Mouse (Mus musculus) hindbrain, embryonic 10.5 days (tissue): ENCODE results near the gene Clca3a1. TPM values are rescaled to one million over a fixed set of nuclear protein-coding genes. Genes with fewer than 3 reads are reported as not detected.
"Not testable (repeated sequence)": the region's sequence is repeated elsewhere in the genome, so short reads cannot be mapped to it uniquely, and the experiment has no call there.

Source experiments
- DNase-seq: peaks from one replicate; pipeline ENCODE4 v3.0.0-alpha.2; 2017; ENCODE audit warnings: low spot score
- H3K27ac ChIP-seq: fragments of 300-500 bp; sonication (generic); 2 replicates; pipeline ENCODE4 v1.5.1; 2016; ENCODE audit warnings: mild to moderate bottlenecking, moderate library complexity
- H3K27me3 ChIP-seq: fragments of 300-500 bp; sonication (generic); 2 replicates; pipeline ENCODE4 v1.6.1; 2016; ENCODE audit warnings: mild to moderate bottlenecking; ENCODE audit not compliant: poor library complexity, insufficient read depth, severe bottlenecking
- H3K36me3 ChIP-seq: fragments of 300-500 bp; sonication (generic); 2 replicates; pipeline ENCODE4 v1.6.1; 2016; ENCODE audit warnings: mild to moderate bottlenecking, moderate library complexity
- H3K4me1 ChIP-seq: fragments of 300-500 bp; sonication (generic); replicated peaks from 2 replicates; pipeline ENCODE4 v1.6.1; 2016; ENCODE audit warnings: mild to moderate bottlenecking
- H3K4me3 ChIP-seq: fragments of 300-500 bp; sonication (generic); 2 replicates; pipeline ENCODE4 v1.5.1; 2016; ENCODE audit warnings: mild to moderate bottlenecking, moderate library complexity
- H3K9me3 ChIP-seq: fragments of 300-500 bp; sonication (generic); 2 replicates; pipeline ENCODE4 v1.6.1; 2016; ENCODE audit warnings: mild to moderate bottlenecking, moderate library complexity
- WGBS: fragments of 180-500 bp; shearing (Covaris S2); methylation state at CpG from one replicate; pipeline ENCODE4 v1.1.7; 2016; 5-methylcytosine and 5-hydroxymethylcytosine counted together
- polyA plus RNA-seq: library from polyadenylated mRNA; unstranded; fragments of >200 nt; fragmentation: Nextera tagmentation; extraction: Ambion mirVana; gene quantifications from 2 replicates; pipeline ENCODE4 v1.2.1, GENCODE M21; 2016

Gene Clca3a1
- polyA plus RNA-seq, result not detected in 2 replicates

GRCm38 (mm10) chr3:144760592-144761309 lies at the start of gene Clca3a1:
Gene Clca3a1 (minus strand): TSS chr3:144760977.
- Histone ChIP-seq H3K27me3 (no peaks in the 10 kb centered on the region), H3K4me1 (no peaks in the 10 kb centered on the region), H3K9me3 (no peaks in the 10 kb centered on the region), H3K36me3 (no peaks in the 10 kb centered on the region), H3K4me3 (no peak within 1 kb of the TSS), H3K27ac (no peak within 1 kb of the TSS)
- DNase-seq, result no peak
- 84% methylated on average over 11 of the region's 11 CpGs for WGBS

DNA sequence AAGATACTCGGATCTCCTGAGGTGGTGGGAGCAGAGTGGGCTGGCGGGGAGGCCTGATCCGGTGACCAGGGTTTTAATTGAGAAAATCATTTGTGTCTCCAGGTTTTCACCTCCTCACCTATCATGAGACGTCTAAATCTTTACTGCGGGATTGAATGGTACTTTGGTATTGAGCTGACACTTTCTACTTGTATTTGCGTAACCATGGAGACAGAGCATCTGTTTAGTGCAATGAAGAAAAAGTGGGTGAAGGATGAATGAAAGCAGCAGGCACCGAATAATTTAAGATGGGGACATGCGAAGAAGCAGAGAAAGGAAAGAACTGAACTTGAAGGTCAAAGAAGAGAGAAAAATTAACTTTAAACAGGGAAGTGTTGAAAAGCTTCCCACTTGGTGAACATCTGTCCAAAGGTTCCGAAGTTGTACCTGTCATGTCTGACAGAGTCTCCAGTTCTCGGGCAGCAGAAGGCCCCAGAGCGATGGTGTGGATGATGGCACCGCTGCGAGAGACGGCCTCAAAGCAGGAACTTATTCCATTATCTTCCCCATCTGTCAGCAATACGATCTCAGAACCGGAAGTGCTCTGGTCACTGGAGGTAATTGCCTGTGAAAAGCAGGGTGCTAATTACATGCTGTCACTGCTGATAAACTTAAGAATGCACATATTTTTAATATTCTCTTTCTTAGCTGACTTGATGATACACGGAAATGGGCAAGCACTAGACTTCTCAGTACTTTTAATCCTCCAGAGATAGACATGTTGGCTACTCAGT lies 47.6 kb upstream of the Clca3a1 start:
- H3K4me1 ChIP-seq, H3K4me3 ChIP-seq, H3K36me3 ChIP-seq, H3K9me3 ChIP-seq, H3K27me3 ChIP-seq, DNase-seq, H3K27ac ChIP-seq: not testable (repeated sequence)
- WGBS, result 75% methylated on average over 16 of the region's 17 CpGs

- H3K9me3 ChIP-seq, result not testable (repeated sequence)
Measured at GRCm38 (mm10) chr3:144806626-144807025, 45.8 kb upstream of the Clca3a1 start.

GRCm38 (mm10) chr3:144801861-144802260 lies 41.1 kb upstream of the Clca3a1 start:
- peak; percentile 56 for DNase-seq
- Histone ChIP-seq H3K9me3 (no peaks in the 10 kb centered on the region), H3K36me3 (no peaks in the 10 kb centered on the region), H3K4me3 (no peak overlapping the region), H3K27me3 (no peaks in the 10 kb centered on the region), H3K27ac (no peak overlapping the region), H3K4me1 (no peaks in the 10 kb centered on the region)
- 33% methylated on average over 8 of the region's 8 CpGs for WGBS

More at GRCm38 (mm10) chr3:144806626-144807025, 45.8 kb upstream of the Clca3a1 start:
- DNase-seq, H3K36me3 ChIP-seq, H3K4me3 ChIP-seq, H3K27me3 ChIP-seq, H3K27ac ChIP-seq, H3K4me1 ChIP-seq: not testable (repeated sequence)
- 82% methylated on average over 2 of the region's 2 CpGs for WGBS

DNA sequence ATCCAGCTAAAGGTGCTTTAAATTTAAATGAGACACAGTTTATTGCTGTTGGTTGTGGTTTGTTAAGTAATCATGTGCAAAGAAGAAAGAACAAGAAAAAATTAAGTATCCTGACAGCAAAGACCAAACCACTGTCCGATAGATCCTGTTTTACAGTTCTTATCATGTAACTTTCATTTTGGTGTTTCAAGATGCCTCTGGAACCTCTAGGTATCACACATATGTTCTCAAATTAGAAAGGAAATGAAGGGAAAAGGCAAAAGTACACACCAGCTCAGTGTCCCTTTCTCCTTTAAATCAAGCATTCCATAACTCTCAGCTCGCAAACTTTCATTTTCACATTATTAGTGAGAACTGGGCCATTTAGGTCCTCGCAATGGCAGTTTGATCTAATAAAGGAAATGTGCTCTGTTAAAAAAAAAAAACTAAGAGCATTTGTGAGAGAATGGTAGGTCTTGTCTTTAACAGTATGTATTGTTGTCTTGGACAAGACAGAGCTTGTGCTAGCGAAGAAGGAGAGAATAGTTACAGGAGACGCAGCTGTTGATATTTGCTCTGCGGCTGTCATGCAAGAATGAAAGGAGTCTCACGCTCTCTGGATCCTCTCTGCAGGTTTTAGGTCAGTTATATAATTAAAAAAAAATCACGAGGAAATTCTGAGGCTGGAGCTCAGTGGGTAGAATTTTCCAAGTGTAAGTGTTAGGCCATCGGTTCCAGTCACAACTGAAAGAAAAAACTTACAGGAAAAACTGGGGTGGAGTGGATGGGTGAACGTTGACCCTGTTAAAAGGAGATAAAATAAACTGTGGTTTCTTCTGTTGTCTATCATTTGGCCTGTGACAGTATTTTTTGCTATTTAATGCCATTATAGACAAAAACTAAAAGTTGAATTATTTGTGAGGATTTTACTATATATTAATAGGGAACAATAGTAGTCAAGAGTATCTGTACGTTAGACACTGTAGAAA lies 24.7 kb upstream of the Clca3a1 start:
- 86% methylated on average over 11 of the region's 11 CpGs for WGBS

DNA sequence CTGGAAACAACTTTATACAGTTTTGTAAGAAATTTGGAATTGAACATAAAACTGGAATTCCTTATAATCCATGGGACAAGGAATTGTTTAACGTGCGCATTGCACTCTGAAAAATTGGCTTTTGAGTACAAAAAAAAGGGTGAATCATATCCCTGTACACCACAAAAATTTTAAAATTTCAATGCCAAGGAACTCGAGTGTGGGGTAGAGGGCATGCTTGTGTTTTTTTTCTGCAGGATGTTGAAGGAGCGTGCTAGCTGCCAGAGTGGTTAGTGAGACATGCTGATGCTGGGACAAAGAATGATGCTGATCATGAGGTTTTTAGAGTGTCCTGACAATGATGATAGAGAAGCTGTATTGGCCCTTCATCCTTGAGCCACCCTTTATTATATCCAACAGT lies 4.4 kb upstream of the Clca3a1 start:
- DNase-seq, result no peak
- H3K4me1 ChIP-seq, result no peaks in the 10 kb centered on the region
- 93% methylated on average over 4 of the region's 4 CpGs for WGBS
- H3K36me3 ChIP-seq, result no peaks in the 10 kb centered on the region
- no peak overlapping the region for H3K27ac ChIP-seq
- H3K27me3 ChIP-seq, result no peaks in the 10 kb centered on the region
- no peaks in the 10 kb centered on the region for H3K9me3 ChIP-seq
- no peak overlapping the region for H3K4me3 ChIP-seq

More for the DNA sequence above, 24.7 kb upstream of the Clca3a1 start:
- Histone ChIP-seq H3K4me1 (no peaks in the 10 kb centered on the region), H3K27ac (no peak overlapping the region), H3K36me3 (no peaks in the 10 kb centered on the region), H3K27me3 (no peaks in the 10 kb centered on the region), H3K4me3 (no peak overlapping the region), H3K9me3 (no peaks in the 10 kb centered on the region)
- no peak for DNase-seq

DNA sequence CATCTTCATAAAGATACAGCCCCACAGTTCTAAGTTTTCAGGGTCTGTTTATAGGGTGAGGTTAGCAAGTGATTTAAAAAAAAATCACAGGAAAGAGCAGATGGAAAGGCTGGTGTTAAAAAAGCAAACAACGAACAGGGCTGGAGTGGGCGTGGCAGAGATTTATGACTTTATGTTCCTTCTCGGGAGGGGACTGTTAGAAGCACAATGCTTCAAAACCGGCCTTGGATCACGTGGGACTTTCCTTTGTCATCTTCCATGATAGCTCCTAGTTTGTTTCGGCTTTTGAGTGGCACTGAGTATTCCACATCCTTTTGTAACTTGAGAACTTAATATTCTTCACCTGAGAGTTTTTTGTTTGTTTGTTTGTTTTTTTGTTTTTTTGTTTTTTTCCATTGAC lies 677 bp upstream of the Clca3a1 start:
- no peak overlapping the region for H3K4me3 ChIP-seq

GRCm38 (mm10) chr3:144759719-144760118 lies 1.1 kb downstream of the Clca3a1 start:
- no peaks in the 10 kb centered on the region for H3K9me3 ChIP-seq
- no peaks in the 10 kb centered on the region for H3K27me3 ChIP-seq
- H3K4me1 ChIP-seq, result no peaks in the 10 kb centered on the region
- no peaks in the 10 kb centered on the region for H3K36me3 ChIP-seq
- WGBS, result 88% methylated on average over 3 of the region's 3 CpGs
- DNase-seq, result no peak
- no peak overlapping the region for H3K27ac ChIP-seq
- H3K4me3 ChIP-seq, result no peak overlapping the region

More for the DNA sequence above, 677 bp upstream of the Clca3a1 start:
- 77% methylated on average over 6 of the region's 6 CpGs for WGBS
- no peak for DNase-seq
- Histone ChIP-seq H3K36me3 (no peaks in the 10 kb centered on the region), H3K9me3 (no peaks in the 10 kb centered on the region), H3K27me3 (no peaks in the 10 kb centered on the region), H3K27ac (no peak overlapping the region), H3K4me1 (no peaks in the 10 kb centered on the region)

GRCm38 (mm10) chr3:144756103-144756502 lies 4.7 kb downstream of the Clca3a1 start:
- not testable (repeated sequence) for H3K27ac ChIP-seq, DNase-seq

GRCm38 (mm10) chr3:144753120-144753519 lies 7.7 kb downstream of the Clca3a1 start:
- H3K36me3 ChIP-seq, result no peaks in the 10 kb centered on the region
- WGBS, result 3% methylated on average over 2 of the region's 2 CpGs
- no peak for DNase-seq
- no peaks in the 10 kb centered on the region for H3K4me1 ChIP-seq
- H3K27ac ChIP-seq, result no peak overlapping the region
- H3K27me3 ChIP-seq, result no peaks in the 10 kb centered on the region
- H3K4me3 ChIP-seq, result no peak overlapping the region
- no peaks in the 10 kb centered on the region for H3K9me3 ChIP-seq

More at GRCm38 (mm10) chr3:144756103-144756502, 4.7 kb downstream of the Clca3a1 start:
- not testable (repeated sequence) for H3K4me3 ChIP-seq, H3K27me3 ChIP-seq, H3K4me1 ChIP-seq, H3K36me3 ChIP-seq, H3K9me3 ChIP-seq
- WGBS, result 91% methylated on average over 8 of the region's 8 CpGs

- H3K9me3 ChIP-seq, DNase-seq, H3K4me3 ChIP-seq, H3K27ac ChIP-seq, H3K36me3 ChIP-seq, H3K4me1 ChIP-seq, H3K27me3 ChIP-seq: not testable (repeated sequence)
- WGBS, result 70% methylated on average over 20 of the region's 21 CpGs
Measured at GRCm38 (mm10) chr3:144749062-144749963, 11.5 kb downstream of the Clca3a1 start.

DNA sequence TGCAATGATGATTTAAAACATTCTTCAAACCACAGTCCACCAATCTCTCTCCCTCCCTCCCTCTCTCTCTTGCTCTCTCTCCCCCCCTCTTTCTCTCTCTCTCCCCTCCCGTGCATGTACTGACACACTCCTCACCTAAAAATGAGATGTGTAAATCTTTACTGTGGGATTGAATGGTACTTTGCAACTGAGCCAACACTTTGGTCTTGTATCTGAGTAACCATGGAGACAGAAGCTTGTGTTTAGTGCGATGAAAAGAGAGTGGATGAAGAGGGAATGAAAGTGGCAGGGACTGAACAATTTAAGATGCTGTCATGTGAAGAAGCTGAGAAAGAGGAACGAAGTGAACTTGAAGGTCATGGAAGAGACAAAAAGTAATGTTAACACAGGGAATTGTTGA lies 13.1 kb downstream of the Clca3a1 start:
- not testable (repeated sequence) for H3K4me1 ChIP-seq, DNase-seq, H3K36me3 ChIP-seq, H3K4me3 ChIP-seq, H3K27ac ChIP-seq, H3K27me3 ChIP-seq, H3K9me3 ChIP-seq
- WGBS, result 57% methylated on average over 3 of the region's 3 CpGs
